Mouse (Mus musculus): Measurements from ENCODE around the gene Rcsd1. TPM values are rescaled to one million over a fixed set of nuclear protein-coding genes. Genes with fewer than 3 reads are reported as not detected.
A peak's percentile ranks its signal among the peaks of the same experiment; 100 is the strongest.

Gene Rcsd1
- polyA plus RNA-seq (2015; fragmentation: Nextera tagmentation; extraction: Ambion mirVana) = 13.9 and 16.8 TPM in 2 replicates

GRCm38 (mm10) chr1:165709629-165710256 lies at the start of gene Rcsd1:
Gene Rcsd1 (minus strand): TSS chr1:165709757.
- H3K4me2 ChIP-seq = peak within 1 kb of the TSS; percentile 94
- 60% methylated on average over 5 of the region's 5 CpGs for whole genome bisulfite sequencing
- H3K27me3 ChIP-seq = peaks cover 30% of the 10 kb centered on the region
- H3K36me3 ChIP-seq = no peaks in the 10 kb centered on the region
- H3K9me3 ChIP-seq = no peaks in the 10 kb centered on the region
- H3K4me3 ChIP-seq = peak within 1 kb of the TSS; percentile 72; the same call in 1 of the 2 replicates
- ATAC-seq (ENCODE audit: insufficient number of reproducible peaks, insufficient read depth, low FRiP score, low TSS enrichment, low read depth) = no peak
- H3K4me1 ChIP-seq = peaks cover 6% of the 10 kb centered on the region
- H3K27ac ChIP-seq = no peak within 1 kb of the TSS
- no peak within 1 kb of the TSS; the same call in 1 of the 2 replicates for H3K9ac ChIP-seq

- 54% methylated on average over 4 of the region's 4 CpGs for WGBS
- Histone ChIP-seq H3K4me2 (no peak overlapping the region), H3K4me1 (no peaks in the 10 kb centered on the region), H3K4me3 (no peak overlapping the region), H3K27me3 (no peaks in the 10 kb centered on the region), H3K9me3 (no peaks in the 10 kb centered on the region; the same call in 1 of the 2 replicates), H3K27ac (no peak overlapping the region), H3K9ac (no peak overlapping the region), H3K36me3 (no peaks in the 10 kb centered on the region)
- no peak for ATAC-seq (ENCODE audit: insufficient number of reproducible peaks, insufficient read depth, low FRiP score, low TSS enrichment, low read depth)
These were observed 45.6 kb upstream of the Rcsd1 start for GRCm38 (mm10) chr1:165755194-165755593.

- Histone ChIP-seq H3K27me3 (no peaks in the 10 kb centered on the region), H3K4me3 (no peak overlapping the region), H3K4me1 (no peaks in the 10 kb centered on the region), H3K4me2 (no peak overlapping the region), H3K9ac (no peak overlapping the region), H3K36me3 (no peaks in the 10 kb centered on the region), H3K27ac (no peak overlapping the region), H3K9me3 (no peaks in the 10 kb centered on the region; the same call in 1 of the 2 replicates)
- ATAC-seq (ENCODE audit: insufficient number of reproducible peaks, insufficient read depth, low FRiP score, low TSS enrichment, low read depth) = no peak
- 85% methylated on average over 6 of the region's 6 CpGs for WGBS
These were observed 44.6 kb upstream of the Rcsd1 start for GRCm38 (mm10) chr1:165754205-165754604.

GRCm38 (mm10) chr1:165751838-165752237 lies 42.3 kb upstream of the Rcsd1 start:
- no peak for ATAC-seq (ENCODE audit: insufficient number of reproducible peaks, insufficient read depth, low FRiP score, low TSS enrichment, low read depth)
- no peak overlapping the region for H3K4me3 ChIP-seq
- H3K4me1 ChIP-seq = no peaks in the 10 kb centered on the region
- no peak overlapping the region for H3K9ac ChIP-seq
- no peak overlapping the region for H3K4me2 ChIP-seq
- H3K27ac ChIP-seq = no peak overlapping the region
- H3K36me3 ChIP-seq = no peaks in the 10 kb centered on the region
- no peaks in the 10 kb centered on the region for H3K27me3 ChIP-seq
- no peaks in the 10 kb centered on the region; the same call in 1 of the 2 replicates for H3K9me3 ChIP-seq
- 80% methylated on average over 5 of the region's 5 CpGs for WGBS

- no peak overlapping the region for H3K4me2 ChIP-seq
- no peak overlapping the region for H3K9ac ChIP-seq
- no peaks in the 10 kb centered on the region for H3K4me1 ChIP-seq
- H3K9me3 ChIP-seq = no peaks in the 10 kb centered on the region; the same call in 1 of the 2 replicates
- H3K27me3 ChIP-seq = no peaks in the 10 kb centered on the region
- no peak for ATAC-seq (ENCODE audit: insufficient number of reproducible peaks, insufficient read depth, low FRiP score, low TSS enrichment, low read depth)
- H3K36me3 ChIP-seq = no peaks in the 10 kb centered on the region
- no peak overlapping the region for H3K4me3 ChIP-seq
- H3K27ac ChIP-seq = no peak overlapping the region
These were observed 41.6 kb upstream of the Rcsd1 start for GRCm38 (mm10) chr1:165751142-165751541.

- Histone ChIP-seq H3K27me3 (no peaks in the 10 kb centered on the region), H3K4me1 (no peaks in the 10 kb centered on the region), H3K9me3 (no peaks in the 10 kb centered on the region), H3K36me3 (no peaks in the 10 kb centered on the region), H3K4me3 (no peak overlapping the region), H3K27ac (no peak overlapping the region), H3K9ac (no peak overlapping the region), H3K4me2 (no peak overlapping the region)
- 60% methylated on average over 11 of the region's 11 CpGs for WGBS
- no peak for ATAC-seq (ENCODE audit: insufficient number of reproducible peaks, insufficient read depth, low FRiP score, low TSS enrichment, low read depth)
These were observed 38.5 kb upstream of the Rcsd1 start for GRCm38 (mm10) chr1:165748053-165748452.

GRCm38 (mm10) chr1:165741989-165742388 lies 32.4 kb upstream of the Rcsd1 start:
- H3K27ac ChIP-seq = no peak overlapping the region
- WGBS = 79% methylated on average over 8 of the region's 8 CpGs
- H3K9me3 ChIP-seq = no peaks in the 10 kb centered on the region
- H3K36me3 ChIP-seq = no peaks in the 10 kb centered on the region
- no peaks in the 10 kb centered on the region for H3K4me1 ChIP-seq
- no peak overlapping the region for H3K4me2 ChIP-seq
- H3K27me3 ChIP-seq = no peaks in the 10 kb centered on the region
- ATAC-seq (ENCODE audit: insufficient number of reproducible peaks, insufficient read depth, low FRiP score, low TSS enrichment, low read depth) = no peak
- no peak overlapping the region for H3K9ac ChIP-seq
- H3K4me3 ChIP-seq = no peak overlapping the region

- Histone ChIP-seq H3K4me2 (no peak overlapping the region), H3K4me1 (no peaks in the 10 kb centered on the region), H3K27me3 (no peaks in the 10 kb centered on the region; the same call in 1 of the 2 replicates), H3K4me3 (no peak overlapping the region), H3K9ac (no peak overlapping the region), H3K27ac (no peak overlapping the region), H3K9me3 (no peaks in the 10 kb centered on the region), H3K36me3 (no peaks in the 10 kb centered on the region)
- no peak for ATAC-seq (ENCODE audit: insufficient number of reproducible peaks, insufficient read depth, low FRiP score, low TSS enrichment, low read depth)
- WGBS = 65% methylated on average over 1 of the region's 1 CpGs
These were observed 29.4 kb upstream of the Rcsd1 start for GRCm38 (mm10) chr1:165738985-165739384.

GRCm38 (mm10) chr1:165737867-165738266 lies 28.3 kb upstream of the Rcsd1 start:
- no peak overlapping the region for H3K27ac ChIP-seq
- H3K36me3 ChIP-seq = no peaks in the 10 kb centered on the region
- no peaks in the 10 kb centered on the region; the same call in 1 of the 2 replicates for H3K27me3 ChIP-seq
- H3K9ac ChIP-seq = no peak overlapping the region
- ATAC-seq (ENCODE audit: insufficient number of reproducible peaks, insufficient read depth, low FRiP score, low TSS enrichment, low read depth) = no peak
- H3K4me2 ChIP-seq = no peak overlapping the region
- H3K9me3 ChIP-seq = no peaks in the 10 kb centered on the region
- WGBS = 56% methylated on average over 3 of the region's 3 CpGs
- H3K4me1 ChIP-seq = no peaks in the 10 kb centered on the region
- no peak overlapping the region for H3K4me3 ChIP-seq

GRCm38 (mm10) chr1:165737451-165737850 lies 27.9 kb upstream of the Rcsd1 start:
- no peak for ATAC-seq (ENCODE audit: insufficient number of reproducible peaks, insufficient read depth, low FRiP score, low TSS enrichment, low read depth)
- WGBS = 41% methylated on average over 5 of the region's 5 CpGs
- H3K27me3 ChIP-seq = no peaks in the 10 kb centered on the region; the same call in 1 of the 2 replicates

GRCm38 (mm10) chr1:165735826-165736818 lies 26.6 kb upstream of the Rcsd1 start:
- H3K27ac ChIP-seq = no peak overlapping the region
- H3K9me3 ChIP-seq = no peaks in the 10 kb centered on the region
- H3K4me1 ChIP-seq = no peaks in the 10 kb centered on the region
- no peak overlapping the region for H3K9ac ChIP-seq
- no peak overlapping the region for H3K4me3 ChIP-seq
- no peaks in the 10 kb centered on the region; the same call in 1 of the 2 replicates for H3K27me3 ChIP-seq
- WGBS = 34% methylated on average over 20 of the region's 20 CpGs
- no peak for ATAC-seq (ENCODE audit: insufficient number of reproducible peaks, insufficient read depth, low FRiP score, low TSS enrichment, low read depth)
- H3K4me2 ChIP-seq = peak overlapping the region; percentile 37
- H3K36me3 ChIP-seq = no peaks in the 10 kb centered on the region

More at GRCm38 (mm10) chr1:165737451-165737850, 27.9 kb upstream of the Rcsd1 start:
- H3K36me3 ChIP-seq = no peaks in the 10 kb centered on the region
- no peak overlapping the region for H3K4me3 ChIP-seq
- H3K9ac ChIP-seq = no peak overlapping the region
- no peaks in the 10 kb centered on the region for H3K9me3 ChIP-seq
- H3K4me2 ChIP-seq = no peak overlapping the region
- H3K4me1 ChIP-seq = no peaks in the 10 kb centered on the region
- H3K27ac ChIP-seq = no peak overlapping the region
